Mouse (Mus musculus): ENCODE measurements around the gene Gm21976. TPM values are rescaled to one million over a fixed set of nuclear protein-coding genes. Genes with fewer than 3 reads are reported as not detected.

Gene Gm21976
- total RNA-seq (2023): not detected

GRCm38 (mm10) chr13:98279686-98280085 is at the start of gene Gm21976:
Gene Gm21976, plus strand, starts transcription at chr13:98279887.

GRCm38 (mm10) chr13:98262636-98263457 is 16.8 kb upstream of the Gm21976 start, which contains the start of the genes Utp15 and Ankra2:
Gene Utp15, minus strand, starts transcription at chr13:98263041.
Gene Ankra2, plus strand, starts transcription at chr13:98263074.

GRCm38 (mm10) chr13:98316480-98317245 is 37.0 kb downstream of the Gm21976 start, which contains the start of gene Btf3:
Gene Btf3, minus strand, starts transcription at chr13:98317006.

GRCm38 (mm10) chr13:98354090-98354801 is 74.6 kb downstream of the Gm21976 start, which contains the start of gene Foxd1:
Gene Foxd1, plus strand, starts transcription at chr13:98354242.

Other genes with a start within 250 kb of the Gm21976 start
- gene Arhgef28, start 73.4 kb upstream of the Gm21976 start, total RNA-seq (2023): under 1 TPM; 0.42 to 0.84 TPM
- 10 to 100 TPM; 13.0 to 22.1 TPM for gene Utp15, start 16.8 kb upstream of the Gm21976 start, total RNA-seq (2023)
- gene Ankra2, start 16.8 kb upstream of the Gm21976 start, total RNA-seq (2023): 10 to 100 TPM; 19.2 to 22.2 TPM
- gene Btf3, start 37.1 kb downstream of the Gm21976 start, total RNA-seq (2023): 100 to 1,000 TPM; 248 to 272 TPM
- gene Foxd1, start 74.4 kb downstream of the Gm21976 start, total RNA-seq (2023): not detected
- gene Gm10320, start 212.1 kb downstream of the Gm21976 start, total RNA-seq (2023): not detected